Mouse (Mus musculus) cerebellum, postnatal 36 days (tissue): ENCODE measurements around the gene Wars.
"Not testable (repeated sequence)": the region's sequence is repeated elsewhere in the genome, so short reads cannot be mapped to it uniquely, and the experiment has no call there.

Experiments used
- DNase-seq, 2 experiments: peaks; one replicate each; pipeline ENCODE4 v3.0.0; 2021 to 2022; ENCODE audit warnings: mixed read lengths in 2 of 2

Gene Wars

GRCm38 (mm10) chr12:108855081-108855480 is 38.9 kb downstream of the Wars start:
- no peak for DNase-seq

DNA sequence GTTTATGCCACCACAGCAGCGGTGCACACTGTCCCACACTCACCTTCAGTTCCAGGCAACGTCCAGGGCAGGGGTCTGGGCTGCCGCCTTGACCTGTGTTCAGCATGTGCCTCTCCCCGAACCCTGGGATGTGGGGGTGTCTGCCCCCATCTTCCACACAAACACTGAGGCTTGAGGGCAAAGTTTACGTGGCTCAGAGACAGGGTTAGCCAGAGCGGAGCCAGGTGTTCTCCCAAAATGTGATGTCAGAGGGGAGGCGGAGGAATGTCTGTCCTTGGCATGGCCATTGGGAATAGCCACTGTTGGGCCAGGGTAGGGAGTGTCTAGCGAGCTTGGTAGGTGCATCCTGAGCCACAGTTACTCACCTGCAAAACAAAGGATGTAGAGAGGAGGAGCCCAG is 41.2 kb downstream of the Wars start:
- no peak for DNase-seq

DNA sequence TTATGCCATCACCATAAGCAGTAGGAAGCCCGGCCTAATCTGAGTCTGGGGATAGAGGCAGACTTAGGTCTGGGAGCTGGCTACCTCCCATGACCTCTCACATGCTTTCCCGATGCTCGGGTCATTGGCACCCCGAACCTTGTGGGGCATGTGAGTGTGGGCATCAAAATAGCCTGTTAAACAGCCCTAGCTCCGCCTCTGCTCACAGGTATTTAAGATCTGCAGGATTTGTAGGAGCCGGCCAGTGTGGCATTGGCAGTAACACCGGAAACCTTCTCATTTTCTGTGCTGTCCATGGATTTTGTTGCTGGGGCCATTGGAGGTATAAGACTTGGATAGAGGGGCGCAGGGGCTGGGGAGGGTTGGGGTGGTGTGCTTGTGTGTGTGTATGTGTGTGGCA is 43.1 kb downstream of the Wars start:
- DNase-seq, result no peak

- DNase-seq, result no peak
Observed at GRCm38 (mm10) chr12:108850129-108850528, 43.8 kb downstream of the Wars start.

- no peak for DNase-seq
Observed at GRCm38 (mm10) chr12:108849488-108850022, 44.4 kb downstream of the Wars start.

GRCm38 (mm10) chr12:108848033-108848432 is 45.9 kb downstream of the Wars start:
- not testable (repeated sequence) for DNase-seq

DNA sequence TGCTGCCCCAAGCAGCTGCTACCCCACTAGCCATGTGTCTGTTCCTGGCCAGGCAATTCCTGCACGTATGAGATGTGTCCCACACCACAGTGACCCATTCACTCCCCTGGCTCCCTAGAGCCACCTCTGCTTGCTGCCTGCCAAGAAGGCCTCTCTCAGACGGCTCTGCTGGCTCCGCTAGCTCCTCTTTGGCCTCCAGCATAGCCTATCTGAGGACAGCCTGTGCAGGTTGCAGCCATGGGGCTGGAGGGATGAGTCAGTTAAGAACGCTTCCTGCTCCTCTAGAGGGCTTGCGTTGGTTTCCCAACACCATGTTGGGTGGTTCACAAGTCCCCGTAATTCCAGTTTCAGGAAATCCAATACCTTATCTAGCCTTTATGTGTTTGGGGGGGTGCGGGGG is 51.3 kb downstream of the Wars start:
- DNase-seq, result no peak

GRCm38 (mm10) chr12:108841181-108841580 is 52.8 kb downstream of the Wars start:
- DNase-seq, result no peak

DNA sequence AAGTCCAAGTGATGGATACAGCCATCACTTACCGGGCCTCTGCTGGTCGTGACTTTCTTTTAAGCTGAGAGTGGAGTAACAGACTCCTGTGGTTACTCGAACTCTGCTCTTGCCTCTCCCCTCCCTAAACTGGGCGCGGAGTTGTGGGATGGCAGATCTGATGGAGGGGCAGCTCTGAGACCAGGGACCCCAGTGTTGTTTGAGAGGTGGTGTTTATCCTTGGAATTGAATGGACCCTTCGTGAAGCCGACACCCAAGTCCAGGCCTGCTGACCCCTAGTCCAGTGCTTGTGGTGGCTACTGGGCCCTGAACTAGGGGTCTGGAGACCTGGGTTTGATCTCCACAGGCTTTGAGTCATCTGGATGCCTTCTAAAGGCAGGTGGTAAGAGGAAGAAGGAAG is 57.3 kb downstream of the Wars start:
- DNase-seq, result no peak

GRCm38 (mm10) chr12:108835840-108836409 is 58.0 kb downstream of the Wars start, which contains the start of the genes Slc25a29 and Slc25a47:
Gene Slc25a29, minus strand, starts transcription at chr12:108835883.
Gene Slc25a47, plus strand, starts transcription at chr12:108836046.
- DNase-seq, result peak; percentile 96 to 98

- no peak for DNase-seq
Observed at GRCm38 (mm10) chr12:108835208-108835839, 58.6 kb downstream of the Wars start.

- DNase-seq, result peak; percentile 37 to 46
Observed at GRCm38 (mm10) chr12:108834786-108835185, 59.2 kb downstream of the Wars start.

GRCm38 (mm10) chr12:108834337-108834736 is 59.6 kb downstream of the Wars start:
- DNase-seq, result no peak

DNA sequence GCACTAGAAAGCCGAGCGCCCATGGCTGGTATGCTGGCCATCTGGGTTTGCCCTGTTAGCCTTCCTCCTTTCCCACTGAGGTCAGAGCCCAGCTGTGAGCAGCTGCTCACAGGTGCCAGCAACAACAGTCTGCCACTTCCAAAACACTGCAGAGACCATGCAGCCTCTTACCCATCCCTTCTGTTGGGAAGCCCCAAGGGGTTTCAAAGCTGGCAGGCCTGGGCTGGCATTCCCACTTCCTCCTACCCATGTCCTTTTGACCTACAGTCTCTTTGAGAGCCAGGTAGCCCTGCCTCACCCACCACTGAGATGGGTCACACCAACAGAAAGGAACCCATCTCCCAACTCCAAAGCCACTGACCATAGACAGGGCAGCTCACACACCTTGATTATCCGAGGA is 60.6 kb downstream of the Wars start:
- no peak for DNase-seq

DNA sequence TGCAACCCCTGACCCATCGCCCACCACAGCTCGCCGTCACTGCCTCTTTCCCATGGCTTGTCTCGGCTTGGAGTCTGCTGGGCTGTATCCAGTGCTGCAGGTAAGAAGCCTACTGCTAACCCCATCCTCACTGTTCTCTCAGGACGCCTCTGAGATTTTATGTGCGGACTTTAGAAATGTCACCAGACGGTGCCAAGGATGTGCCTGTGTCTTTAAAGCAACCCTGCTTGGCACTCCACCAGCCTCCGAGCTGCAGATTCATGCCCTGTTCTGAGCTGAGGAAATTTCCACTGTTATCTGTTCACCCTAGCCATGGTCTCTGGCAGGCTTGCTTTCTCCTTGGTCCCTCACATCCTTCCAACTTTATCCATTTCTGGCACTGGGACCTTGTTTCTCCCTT is 61.1 kb downstream of the Wars start:
- DNase-seq, result peak; percentile 79 to 82

GRCm38 (mm10) chr12:108831966-108832643 is 61.9 kb downstream of the Wars start:
- peak; percentile 69 to 71 for DNase-seq

DNA sequence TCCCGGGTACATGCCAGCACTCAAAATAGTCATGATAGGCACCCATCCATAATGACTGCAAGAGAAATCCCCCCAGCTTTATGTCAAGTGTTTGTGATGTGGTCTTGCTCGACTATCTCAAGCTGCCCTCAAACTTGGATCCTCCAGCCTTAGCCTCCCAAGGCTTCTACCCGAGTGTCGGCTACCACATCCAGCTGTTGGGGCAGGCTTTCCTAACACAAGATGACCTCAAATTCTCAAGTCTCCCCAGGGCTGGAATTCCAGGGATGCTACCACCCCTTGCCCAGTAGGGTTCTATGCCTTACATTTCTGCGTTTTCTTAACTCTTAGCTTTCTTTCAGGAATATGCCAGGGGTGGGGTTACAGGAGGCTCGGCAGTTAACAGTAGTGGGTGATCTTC is 63.6 kb downstream of the Wars start:
- DNase-seq, result no peak

DNA sequence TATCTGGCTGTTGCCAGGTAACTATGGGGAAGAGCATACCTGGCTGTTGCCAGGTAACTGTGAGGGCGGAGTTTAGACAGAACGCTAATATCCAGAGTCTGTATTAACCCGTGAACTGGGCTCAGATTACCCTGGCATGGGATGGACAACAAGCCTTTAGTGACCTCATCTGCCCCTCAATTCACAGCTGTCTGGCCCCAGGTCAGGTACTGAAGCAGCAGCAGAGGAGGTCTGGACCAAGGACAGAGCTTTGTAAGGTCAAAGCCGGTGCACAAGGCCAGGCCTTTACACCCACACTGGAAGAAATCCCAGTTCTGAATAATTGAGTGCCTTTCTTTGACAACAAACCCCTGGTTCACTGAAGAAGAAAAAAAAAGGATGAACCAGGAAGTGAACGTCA is 64.3 kb downstream of the Wars start:
- no peak for DNase-seq

DNA sequence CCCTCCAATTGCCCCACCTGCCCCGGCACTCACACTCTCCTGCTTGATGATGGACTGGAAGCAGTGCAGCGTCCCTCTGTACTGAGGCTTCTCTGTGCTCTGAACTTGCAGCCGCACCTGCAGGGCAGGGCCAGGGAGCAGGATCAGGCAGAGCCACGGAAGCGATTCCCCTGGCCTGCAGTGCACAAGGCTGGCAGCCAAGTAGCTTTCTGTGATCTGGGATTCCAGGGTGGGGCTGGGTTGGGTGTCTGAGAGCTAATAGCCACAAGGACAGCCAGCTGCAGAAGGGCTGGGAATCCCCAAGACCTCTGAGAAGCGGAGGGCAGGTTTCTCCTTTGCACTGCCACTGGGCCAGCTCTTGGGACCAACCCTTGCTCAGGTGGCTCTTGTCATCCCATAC is 66.3 kb downstream of the Wars start:
- DNase-seq, result no peak

- peak; percentile 82 to 83 for DNase-seq
Observed at GRCm38 (mm10) chr12:108826958-108827535, 66.9 kb downstream of the Wars start.

- peak; percentile 90 for DNase-seq
Observed at GRCm38 (mm10) chr12:108826282-108826957, 67.6 kb downstream of the Wars start.

- peak in 1 of 2 experiments; percentile 25 for DNase-seq
Observed at GRCm38 (mm10) chr12:108825561-108826224, 68.3 kb downstream of the Wars start.
